Mouse (Mus musculus): ENCODE results near the gene Slc30a9. TPM values are rescaled to one million over a fixed set of nuclear protein-coding genes. Genes with fewer than 3 reads are reported as not detected.
A peak's percentile ranks its signal among the peaks of the same experiment; 100 is the strongest.

The Slc30a9 gene
- total RNA-seq, 2 experiments from 2014 or later = 30.4 to 36.6 TPM

DNA sequence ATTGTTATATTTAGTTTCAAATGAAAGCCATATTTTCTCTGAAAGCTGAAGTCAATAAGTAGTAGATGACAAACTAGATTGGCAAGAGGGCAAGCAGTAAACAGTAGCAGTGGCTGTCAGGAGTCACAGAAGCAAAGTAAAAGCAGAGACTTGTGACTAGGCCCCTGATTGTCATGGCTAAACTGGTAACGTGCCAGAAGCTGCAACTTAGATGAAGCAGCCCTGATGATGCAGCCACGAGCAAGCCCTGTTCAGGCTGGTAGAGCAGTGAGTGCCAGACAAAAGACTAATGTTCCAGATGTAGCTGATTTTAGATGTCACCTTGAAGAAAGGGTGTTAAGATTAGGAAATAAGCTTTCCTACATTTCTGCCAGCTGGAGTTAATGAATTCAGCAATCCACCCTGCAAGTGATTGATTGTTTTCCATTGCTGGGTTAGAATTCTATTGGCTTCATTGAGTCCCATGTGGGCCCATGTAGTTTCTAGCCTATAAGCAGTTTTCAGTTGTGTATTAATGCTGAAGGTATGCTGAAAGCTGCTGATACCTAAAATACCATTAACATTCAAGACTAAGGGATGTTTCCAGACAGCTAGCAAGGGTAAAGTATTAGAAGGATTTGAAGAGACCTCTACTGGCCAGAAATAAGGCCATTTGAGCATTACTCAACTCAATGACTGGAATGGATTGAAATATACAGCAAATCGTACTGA, 5.2 kb downstream of the Slc30a9 start:
- ATAC-seq (replicated peaks; ENCODE audit: poor library complexity, severe bottlenecking) = no peak

DNA sequence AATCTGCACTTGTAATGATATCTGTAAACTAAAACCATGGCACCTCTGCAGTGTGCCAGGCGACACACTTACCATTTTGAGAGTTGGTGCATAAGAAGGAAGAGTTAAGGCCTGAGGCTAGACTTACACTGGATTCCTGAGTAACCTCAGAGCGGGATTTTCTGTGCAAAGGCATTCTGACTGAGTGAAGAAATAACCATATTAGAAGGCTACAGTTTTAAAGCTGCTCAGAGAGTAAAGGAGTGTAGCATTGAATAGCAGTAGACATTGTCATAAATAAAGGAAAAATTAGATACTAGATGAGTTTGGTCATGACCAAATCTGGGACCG, 5.7 kb downstream of the Slc30a9 start:
- no peak for ATAC-seq (replicated peaks; ENCODE audit: poor library complexity, severe bottlenecking)

DNA sequence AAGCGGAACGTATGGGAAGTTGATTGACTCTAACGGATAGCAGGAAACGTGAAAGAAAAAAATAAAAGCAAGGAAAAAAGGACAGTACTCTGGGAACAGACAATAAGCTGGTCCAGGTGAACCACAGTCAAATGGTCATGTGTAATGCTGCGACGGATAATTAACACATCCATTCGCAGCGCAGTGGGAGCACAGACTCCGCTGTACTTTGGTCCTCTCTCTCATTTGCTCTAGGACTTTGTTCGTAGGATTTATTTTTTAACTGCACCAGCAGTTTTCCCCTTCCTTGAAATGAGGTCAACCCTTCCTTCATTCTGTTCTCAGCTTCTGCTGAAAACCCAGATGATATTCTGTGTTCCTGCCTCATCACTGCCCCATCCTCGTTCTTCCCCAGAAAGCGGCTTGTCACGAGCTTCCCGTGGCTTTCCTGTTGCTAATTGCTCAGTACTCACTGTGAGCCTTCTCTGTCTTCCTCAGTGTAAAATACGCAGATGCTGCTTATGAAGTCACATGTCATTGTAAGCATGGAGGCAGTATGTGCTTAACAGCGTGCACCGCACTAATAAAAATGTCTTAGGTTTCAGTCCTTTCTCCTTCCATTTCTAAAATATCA, 15.0 kb downstream of the Slc30a9 start:
- no peak for ATAC-seq (replicated peaks; ENCODE audit: poor library complexity, severe bottlenecking)

DNA sequence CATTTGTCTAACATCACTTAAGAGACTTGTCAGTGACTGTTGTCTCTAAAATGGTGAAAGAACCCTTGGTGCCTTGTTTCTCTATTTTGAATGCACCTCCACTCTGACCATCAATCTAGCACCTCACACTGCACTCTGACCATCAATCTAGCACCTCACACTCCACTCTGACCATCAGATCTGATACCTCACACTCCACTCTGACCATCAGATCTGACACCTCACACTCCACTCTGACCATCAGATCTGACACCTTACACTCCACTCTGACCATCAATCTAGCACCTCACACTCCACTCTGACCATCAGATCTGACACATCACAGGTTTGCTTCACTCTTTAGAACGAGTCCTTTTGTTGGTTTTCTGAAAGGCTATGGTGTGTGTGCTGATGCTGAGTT, 17.3 kb downstream of the Slc30a9 start:
- ATAC-seq (replicated peaks; ENCODE audit: poor library complexity, severe bottlenecking) = no peak

DNA sequence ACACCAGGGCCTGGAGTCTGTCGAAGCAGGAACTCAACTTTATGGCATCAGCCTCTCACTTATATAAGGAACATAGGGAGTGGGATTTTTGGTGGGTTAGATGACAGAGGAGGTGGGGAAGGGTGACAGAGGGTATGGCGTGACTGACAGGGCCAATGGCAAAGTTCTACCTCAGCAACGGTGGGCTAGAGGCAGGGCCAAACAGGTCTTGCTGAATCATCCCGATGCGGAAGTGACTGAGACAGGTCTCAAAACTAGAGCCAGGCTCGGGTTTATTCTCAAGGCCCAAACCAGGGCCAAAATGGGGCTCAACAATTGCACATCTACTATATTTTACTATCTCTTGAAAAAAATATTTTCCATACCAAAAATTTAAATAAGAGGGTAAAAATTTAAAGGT, 34.1 kb downstream of the Slc30a9 start:
- ATAC-seq (replicated peaks; ENCODE audit: poor library complexity, severe bottlenecking) = no peak

DNA sequence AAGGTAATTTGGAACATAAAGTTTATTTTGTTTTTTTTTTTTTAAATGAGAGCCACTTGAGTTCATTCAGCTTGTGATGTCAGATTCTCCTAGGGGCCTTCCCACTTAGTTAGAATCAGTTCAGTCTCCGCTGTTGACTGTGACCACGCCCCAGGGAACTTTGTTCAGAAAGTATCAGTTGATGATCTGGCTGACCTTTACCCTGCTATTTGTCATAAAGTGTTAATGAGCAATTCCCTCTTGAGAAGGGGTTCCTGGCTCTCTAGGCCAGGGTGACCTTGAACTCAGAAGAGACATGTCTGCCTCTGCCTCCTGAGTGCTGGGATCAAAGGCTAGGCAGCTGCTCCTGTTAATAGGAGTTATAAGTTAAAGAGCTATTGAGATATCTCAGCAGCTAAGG, 40.3 kb downstream of the Slc30a9 start:
- no peak for ATAC-seq (replicated peaks; ENCODE audit: poor library complexity, severe bottlenecking)

DNA sequence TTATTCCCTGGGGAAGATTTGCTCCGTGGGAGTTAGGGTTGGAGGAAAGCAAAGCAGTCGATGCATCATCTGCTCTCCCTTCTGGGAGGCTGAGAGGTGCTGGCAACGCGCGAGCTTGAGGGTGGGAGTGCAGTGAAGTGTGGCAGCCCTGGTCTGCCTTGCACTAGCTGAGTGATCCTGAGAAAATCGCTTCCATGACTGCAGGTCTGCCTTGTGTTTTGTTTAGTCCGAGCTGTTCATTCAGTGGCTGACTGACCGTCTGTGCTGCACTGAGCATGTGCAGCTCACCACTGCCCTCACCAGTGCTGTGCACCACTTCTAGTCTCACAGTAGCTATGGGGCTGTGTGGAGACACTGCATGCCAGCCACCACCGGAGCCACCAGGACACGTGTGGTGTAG, 42.2 kb downstream of the Slc30a9 start:
- no peak for ATAC-seq (replicated peaks; ENCODE audit: poor library complexity, severe bottlenecking)

DNA sequence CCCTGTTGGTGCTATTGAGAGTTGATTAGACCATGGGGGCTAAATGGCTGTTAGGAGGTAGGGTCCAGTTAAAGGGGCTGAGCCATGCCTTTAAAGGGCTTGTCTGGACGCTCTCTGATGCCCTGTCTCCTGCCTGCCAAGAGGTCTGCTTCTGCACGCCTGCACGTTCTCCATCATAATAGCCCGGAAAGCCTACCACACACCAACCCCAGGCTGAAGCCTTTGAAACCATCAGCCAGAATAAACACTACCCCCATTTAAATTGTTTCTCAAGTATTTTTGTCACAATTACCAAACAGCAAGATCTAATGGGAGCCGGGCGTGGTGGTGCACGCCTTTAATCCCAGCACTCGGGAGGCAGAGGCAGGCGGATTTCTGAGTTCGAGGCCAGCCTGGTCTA, 55.6 kb downstream of the Slc30a9 start:
- ATAC-seq (replicated peaks; ENCODE audit: poor library complexity, severe bottlenecking) = no peak

DNA sequence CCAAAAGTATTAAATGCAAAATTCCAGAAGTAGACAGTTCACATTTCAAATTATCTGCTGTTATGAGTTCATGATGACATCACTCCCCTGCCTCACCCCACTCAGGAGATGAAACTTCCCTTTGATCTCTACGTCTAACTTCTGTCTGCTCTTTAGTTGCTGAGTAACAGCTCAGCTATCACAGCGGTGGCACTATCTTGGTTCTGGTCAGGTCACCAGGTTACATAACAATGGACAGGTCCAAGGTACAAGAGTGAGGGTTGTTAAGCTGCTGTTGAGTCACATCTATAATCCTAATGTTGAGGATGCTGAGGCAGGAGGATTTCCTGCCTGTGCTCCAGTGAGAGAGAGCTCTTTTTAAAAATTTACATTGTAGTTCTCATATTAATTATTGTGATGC, 56.2 kb downstream of the Slc30a9 start:
- no peak for ATAC-seq (replicated peaks; ENCODE audit: poor library complexity, severe bottlenecking)

DNA sequence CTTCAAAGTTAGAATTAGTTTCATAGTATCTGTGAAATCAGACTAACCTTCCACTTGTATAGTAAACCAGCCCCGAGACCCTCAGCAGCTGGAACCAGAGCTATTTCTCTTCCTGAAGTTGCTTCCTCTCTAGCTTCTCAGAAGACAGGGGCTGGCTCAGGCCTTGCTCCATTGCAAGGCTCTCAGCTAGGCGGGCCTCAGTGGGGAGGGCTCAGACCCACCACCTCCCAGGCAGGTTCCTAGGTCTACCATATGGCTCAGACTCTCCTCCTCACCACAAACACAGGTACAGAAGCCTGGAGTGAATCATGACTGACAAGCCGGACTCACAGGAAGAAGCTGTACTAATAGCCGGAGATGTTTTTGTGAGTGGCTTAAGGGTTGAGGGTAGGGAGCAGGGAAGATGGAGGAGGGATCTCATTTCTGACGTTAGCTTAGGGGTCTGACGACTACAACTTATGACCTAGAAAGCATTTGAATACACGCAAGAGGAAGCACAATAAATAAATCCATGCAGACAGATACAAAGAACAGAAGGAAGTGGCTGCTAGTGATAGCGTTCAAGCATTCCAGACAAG, 70.4 kb downstream of the Slc30a9 start:
- no peak for ATAC-seq (replicated peaks; ENCODE audit: poor library complexity, severe bottlenecking)

DNA sequence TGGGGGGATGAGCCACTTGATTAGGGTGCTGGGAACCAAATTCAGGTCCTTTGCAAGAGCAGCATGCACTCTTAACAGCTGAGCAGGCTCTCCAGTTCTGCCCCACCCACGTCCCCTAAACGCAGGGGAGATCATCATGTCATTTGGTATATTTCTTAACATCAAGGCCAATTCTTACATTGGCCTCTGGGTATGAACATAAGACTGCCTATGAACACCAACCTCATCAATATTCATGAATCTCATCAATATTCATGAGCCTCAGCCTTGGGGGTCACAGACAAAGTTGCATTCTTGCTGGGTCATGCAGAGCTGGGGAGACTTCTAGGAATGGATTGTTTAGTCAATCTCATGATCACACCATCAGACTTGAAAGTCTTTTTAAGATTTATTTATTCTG, 74.9 kb downstream of the Slc30a9 start:
- ATAC-seq (replicated peaks; ENCODE audit: poor library complexity, severe bottlenecking) = no peak

DNA sequence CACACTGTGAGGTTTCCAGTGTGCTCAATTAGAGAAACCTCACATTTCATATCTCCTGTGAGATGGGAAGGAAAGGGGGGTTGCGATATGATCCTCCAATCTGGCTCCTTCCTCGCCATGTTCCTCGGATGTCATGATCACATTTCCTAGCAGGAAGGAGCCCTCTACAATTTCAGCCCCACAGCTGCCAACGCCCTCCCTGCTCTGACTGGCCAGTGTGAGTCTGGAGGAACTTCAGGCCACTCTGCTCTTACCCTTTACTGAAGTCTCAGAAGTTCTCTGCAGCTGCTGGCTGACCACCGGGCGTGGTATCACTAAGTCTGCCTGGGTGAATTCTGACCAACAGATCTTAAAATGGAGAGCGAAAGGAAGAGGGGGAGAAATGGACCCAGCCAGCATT, 75.8 kb downstream of the Slc30a9 start:
- no peak for ATAC-seq (replicated peaks; ENCODE audit: poor library complexity, severe bottlenecking)

DNA sequence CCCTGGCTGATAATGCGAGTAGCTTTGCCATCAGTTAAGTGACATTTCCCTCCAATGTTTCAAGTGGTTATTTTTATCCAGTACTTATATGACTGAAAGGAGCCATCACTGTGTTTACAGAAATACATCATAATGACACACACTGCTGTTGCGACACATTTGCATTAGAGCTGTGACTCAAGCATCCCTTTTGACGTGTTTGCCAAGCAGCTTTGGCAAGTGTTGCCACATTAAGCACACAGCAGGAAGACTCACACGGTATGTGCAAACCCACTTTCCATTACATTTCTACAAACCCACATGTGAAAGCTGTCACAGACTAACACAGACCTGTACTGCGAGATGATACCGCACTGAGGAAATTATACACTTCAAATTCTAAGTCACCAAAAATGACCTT, 87.2 kb downstream of the Slc30a9 start:
- ATAC-seq (replicated peaks; ENCODE audit: poor library complexity, severe bottlenecking) = peak; percentile 86

DNA sequence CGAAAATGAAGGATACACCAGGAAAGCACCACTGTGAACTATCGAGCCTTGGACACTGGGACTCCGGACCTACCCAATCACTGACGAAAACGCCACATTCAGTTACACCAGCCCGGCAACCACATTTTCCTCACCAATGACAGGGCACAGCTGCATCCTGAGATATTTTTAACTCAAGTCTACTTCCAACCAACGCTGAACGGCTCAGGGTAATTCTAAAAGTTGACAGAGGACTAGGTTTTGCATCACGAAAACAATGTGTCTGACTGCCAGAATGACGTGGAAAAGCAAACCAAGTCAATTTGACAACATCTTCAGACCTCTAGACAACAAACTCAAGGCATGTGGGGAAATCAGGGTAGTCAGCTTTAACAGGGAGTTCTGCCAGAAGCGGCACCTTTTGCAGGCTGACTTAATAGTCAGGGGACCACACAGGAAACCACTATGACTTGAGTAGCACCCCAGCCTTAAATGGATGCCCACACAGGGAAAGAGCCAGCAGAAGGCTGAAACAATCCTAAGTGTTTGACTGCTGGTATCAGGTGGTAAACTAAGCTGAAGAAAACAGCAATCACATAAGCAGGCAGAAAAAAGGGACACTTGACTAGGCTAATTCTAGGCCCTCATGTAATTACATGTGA, 88.6 kb downstream of the Slc30a9 start:
- peak; percentile 70 for ATAC-seq (replicated peaks; ENCODE audit: poor library complexity, severe bottlenecking)

DNA sequence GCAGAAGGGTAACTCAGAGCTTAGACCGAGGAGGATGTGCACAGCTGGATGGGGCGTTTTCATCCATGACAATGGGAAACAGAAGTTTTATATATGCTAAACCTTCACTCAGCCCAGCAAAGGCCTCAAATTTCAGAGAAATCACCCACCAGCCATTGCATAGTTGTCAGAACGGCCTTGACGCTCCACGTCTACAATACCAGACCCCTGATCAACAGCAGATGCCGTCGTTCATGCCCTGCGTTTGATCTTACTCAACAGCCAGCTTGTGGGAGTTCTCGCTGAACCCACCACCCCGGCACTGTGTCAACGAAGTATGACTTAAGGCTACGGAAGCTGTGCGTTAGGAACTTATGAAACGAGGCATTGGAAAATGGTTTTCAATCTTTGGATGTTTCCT, 90.4 kb downstream of the Slc30a9 start:
- ATAC-seq (replicated peaks; ENCODE audit: poor library complexity, severe bottlenecking) = no peak

DNA sequence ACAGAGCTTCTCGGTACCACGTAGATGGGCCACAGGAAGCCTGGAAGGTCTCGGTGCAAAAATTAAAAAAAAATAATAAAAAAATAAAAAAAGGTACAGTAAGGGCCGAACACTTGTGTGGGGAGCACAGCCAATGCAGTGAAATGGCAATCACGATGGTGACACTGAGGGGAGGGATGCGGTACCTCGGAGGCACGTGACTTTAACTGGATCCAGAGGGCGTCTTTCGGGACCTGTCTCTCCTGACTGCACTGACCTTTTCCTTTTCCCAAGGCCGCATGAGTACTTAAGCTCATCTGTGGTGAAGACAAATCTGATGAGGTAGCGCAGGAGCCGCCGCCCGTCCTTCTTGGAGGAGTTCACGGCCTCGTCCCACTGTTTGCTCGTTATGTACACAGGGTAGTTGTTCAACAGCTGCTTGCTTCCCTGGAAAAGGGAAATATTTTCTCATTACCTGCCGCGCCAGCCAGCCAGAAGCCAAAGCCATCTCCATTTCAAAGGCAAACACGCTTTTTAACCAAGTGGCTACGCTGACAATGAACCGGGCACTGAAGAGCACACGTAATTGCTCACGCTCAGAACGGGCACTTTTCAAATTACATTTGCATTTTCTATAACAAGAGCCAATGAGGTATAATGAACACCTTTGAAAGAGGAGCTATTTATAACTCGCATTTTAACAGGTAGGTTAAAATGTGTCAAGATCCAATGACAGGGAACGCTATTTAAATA, 93.3 kb downstream of the Slc30a9 start:
- ATAC-seq (replicated peaks; ENCODE audit: poor library complexity, severe bottlenecking) = no peak

DNA sequence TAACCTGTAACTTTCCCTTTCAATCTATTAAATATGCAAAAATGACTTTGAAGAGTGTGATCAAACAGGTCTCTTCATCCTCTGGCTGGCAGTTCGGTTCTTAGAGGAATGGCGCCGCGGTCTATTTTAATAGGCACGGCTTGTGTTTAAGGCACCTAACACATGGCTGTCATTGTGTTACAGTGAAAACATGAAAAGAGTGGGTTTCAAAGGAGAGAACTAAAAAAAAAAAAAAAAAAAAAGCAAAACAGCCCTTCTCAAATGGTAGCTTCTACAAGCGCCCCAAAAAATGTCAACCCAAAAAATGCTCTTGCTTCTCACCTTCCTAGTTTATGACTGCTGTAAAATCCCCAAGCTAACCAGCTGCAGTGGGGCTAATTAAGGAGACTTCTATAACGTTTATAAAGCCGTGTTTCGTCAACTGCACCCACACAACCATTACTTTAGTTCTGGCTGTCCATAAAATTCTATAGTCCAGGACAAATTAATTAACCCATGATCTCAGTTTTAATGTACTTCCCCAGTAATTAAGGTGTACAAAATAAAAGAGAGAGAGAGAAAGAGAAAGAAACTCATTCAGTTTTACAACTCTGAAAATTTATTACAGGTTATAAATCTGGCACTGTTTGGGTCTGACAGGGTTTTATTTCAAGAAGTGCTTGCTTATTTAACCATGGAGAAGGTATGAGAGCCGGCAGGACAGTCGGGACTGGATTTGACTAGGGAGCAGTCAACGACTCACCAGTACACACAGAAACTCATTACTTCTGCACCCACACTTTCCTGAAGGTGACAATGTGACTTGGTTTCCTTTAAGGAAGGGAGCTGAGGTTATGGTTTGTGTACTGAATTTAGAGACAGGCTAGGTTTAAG, 94.1 kb downstream of the Slc30a9 start:
- ATAC-seq (replicated peaks; ENCODE audit: poor library complexity, severe bottlenecking) = no peak

DNA sequence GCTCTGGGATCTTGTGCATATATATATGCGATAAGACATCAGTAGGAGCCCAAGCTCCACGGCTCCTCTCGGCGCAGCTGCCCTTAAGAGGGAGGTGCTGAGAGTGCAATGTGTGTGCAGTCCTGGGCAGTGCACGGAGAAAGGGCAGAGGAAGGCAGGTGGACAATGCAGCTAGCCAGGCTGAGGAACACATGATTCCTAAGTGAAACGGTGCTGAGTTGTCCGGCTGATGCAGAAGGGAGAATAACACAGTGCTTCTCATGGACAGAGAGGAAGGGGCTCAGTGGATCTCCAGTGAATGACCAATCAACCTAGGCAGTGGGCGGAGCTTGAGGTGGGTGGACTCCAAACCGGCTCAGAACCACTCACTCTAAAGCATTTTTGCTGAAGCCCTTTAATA, 94.9 kb downstream of the Slc30a9 start:
- ATAC-seq (replicated peaks; ENCODE audit: poor library complexity, severe bottlenecking) = peak; percentile 65

DNA sequence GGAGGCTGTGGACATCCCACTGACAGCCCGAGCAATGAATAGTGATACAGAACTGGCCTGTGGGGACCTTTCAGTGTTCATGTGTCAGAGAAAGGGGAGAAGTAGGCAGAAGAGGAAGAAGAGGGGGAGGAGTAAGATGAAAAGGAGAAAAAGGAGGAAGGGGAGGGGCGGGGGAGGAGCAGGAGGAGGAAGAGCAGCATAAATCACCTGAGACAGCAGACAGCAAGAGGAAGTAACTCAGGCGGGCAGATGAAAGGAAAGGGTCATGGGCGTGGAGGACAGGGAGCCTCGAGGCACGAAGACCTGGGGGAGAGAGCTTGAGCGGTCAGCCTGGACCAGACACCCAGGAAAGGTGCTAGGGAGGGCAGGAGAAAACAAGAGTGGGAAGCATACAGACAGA, 97.6 kb downstream of the Slc30a9 start:
- peak; percentile 85 for ATAC-seq (replicated peaks; ENCODE audit: poor library complexity, severe bottlenecking)

DNA sequence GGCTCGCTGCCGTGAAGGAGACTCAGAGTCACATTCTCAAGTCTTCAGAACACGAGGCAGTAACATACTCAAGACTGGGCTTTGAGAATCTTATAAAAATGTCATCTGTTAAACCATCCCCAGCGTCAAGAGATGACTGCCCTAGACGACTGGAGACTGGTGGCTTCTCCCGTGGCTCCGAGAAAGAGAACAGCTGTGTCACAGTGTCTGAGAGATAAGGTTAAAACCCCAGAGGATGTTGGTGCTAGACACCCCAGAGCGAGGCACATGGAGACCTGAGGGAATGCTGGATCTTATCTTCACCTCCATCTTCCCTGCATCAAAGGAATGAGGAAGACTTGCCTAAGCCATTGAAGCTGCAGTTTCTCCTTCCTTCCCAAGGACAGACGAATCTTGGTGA, 98.2 kb downstream of the Slc30a9 start:
- ATAC-seq (replicated peaks; ENCODE audit: poor library complexity, severe bottlenecking) = no peak
